ENCODE assay signal across 9 mouse cellular contexts in genomic region chr5:72224551-72224966, GRCm38 (mm10). TPM values are rescaled to one million over a fixed set of nuclear protein-coding genes. Genes with fewer than 3 reads are reported as not detected.
DNase-seq lines count a peak whose midpoint lies in the region; ATAC-seq and TF ChIP-seq lines count a peak whose summit lies in the region.
"Had no signal": no experiment of that assay in that cellular context is flagged by ENCODE, and none has a peak within 500 bp of the region (broad histone marks: within the 10 kb centered on the region; RNA-seq: fewer than 3 reads in every experiment).

No protein-coding gene starts in this region.

- no peak overlapping the region for H3K4me2 ChIP-seq in hindbrain, embryonic 14.5 days (replicated peaks)
- H3K4me2 ChIP-seq: embryonic facial prominence, embryonic 15.5 days had no signal

- no peaks in the 10 kb centered on the region for H3K27me3 ChIP-seq in hindbrain, embryonic 14.5 days (ENCODE audit: control insufficient read depth, insufficient read depth, low read length)
- H3K27me3 ChIP-seq: embryonic facial prominence, embryonic 15.5 days; megakaryocyte, embryonic 14.5 days had no signal

- no peak overlapping the region for H3K4me3 ChIP-seq in layer of hippocampus, adult 2 months
- H3K4me3 ChIP-seq in lung, adult 2 months (replicated peaks; ENCODE audit: extremely low read depth, low read depth, low read length), result no peak overlapping the region
- H3K4me3 ChIP-seq in hindbrain, embryonic 14.5 days (replicated peaks; ENCODE audit: low read length), result no peak overlapping the region
- H3K4me3 ChIP-seq: embryonic facial prominence, embryonic 15.5 days; megakaryocyte, embryonic 14.5 days had no signal

- TF ChIP-seq CTCF in layer of hippocampus, adult 2 months (conservative IDR thresholded peaks at IDR 0.05), result peak; percentile 31; the same call in 1 of the 2 replicates
- no peak for TF ChIP-seq CTCF in lung, adult 2 months (IDR thresholded peaks at IDR 0.05; ENCODE audit: insufficient read depth, low read length)

- whole genome bisulfite sequencing in lung, adult 2 months, result 10% methylated on average over 6 of the region's 6 CpGs
- 67% methylated on average over 6 of the region's 6 CpGs for WGBS in hindbrain, embryonic 14.5 days

- no peak for TF ChIP-seq POLR2A in lung, adult 2 months (IDR thresholded peaks at IDR 0.05; ENCODE audit: borderline replicate concordance, extremely low read depth, low read depth, low read length)

- DNase-seq in layer of hippocampus, adult 2 months (ENCODE audit: low spot score in 2 of 2), result no peak
- no peak for DNase-seq in layer of hippocampus, postnatal 10 days (ENCODE audit: low spot score in 2 of 2)
- DNase-seq in lung, adult 2 months, result peak; percentile 46
- DNase-seq in hindbrain, embryonic 14.5 days (ENCODE audit: low spot score), result no peak
- no peak for DNase-seq in natural killer cell, adult 2 months (ENCODE audit: low spot score in 2 of 2)
- DNase-seq in spleen, postnatal 36 days (ENCODE audit: low spot score in 2 of 2), result no peak

- H3K4me1 ChIP-seq in lung, adult 2 months (ENCODE audit: control insufficient read depth, insufficient read depth, low read length), result peaks cover 10% of the 10 kb centered on the region
- no peaks in the 10 kb centered on the region for H3K4me1 ChIP-seq in hindbrain, embryonic 14.5 days (replicated peaks; ENCODE audit: control insufficient read depth, insufficient read depth, low read length)
- H3K4me1 ChIP-seq: embryonic facial prominence, embryonic 15.5 days had no signal

- ATAC-seq in granulocyte monocyte progenitor cell, adult 5-6 weeks (replicated peaks; ENCODE audit: poor library complexity, severe bottlenecking), result peak; percentile 15; the same call in 1 of the 2 replicates
- ATAC-seq in hindbrain, embryonic 14.5 days (ENCODE audit: low FRiP score), result no peak

- H3K9ac ChIP-seq in hindbrain, embryonic 14.5 days, result no peak overlapping the region
- H3K9ac ChIP-seq: embryonic facial prominence, embryonic 15.5 days had no signal

- no peaks in the 10 kb centered on the region for H3K9me3 ChIP-seq in hindbrain, embryonic 14.5 days (ENCODE audit: control insufficient read depth, low read length)
- H3K9me3 ChIP-seq: embryonic facial prominence, embryonic 15.5 days; megakaryocyte, embryonic 14.5 days had no signal

- H3K36me3 ChIP-seq in hindbrain, embryonic 14.5 days (replicated peaks; ENCODE audit: control insufficient read depth, insufficient read depth), result no peaks in the 10 kb centered on the region
- H3K36me3 ChIP-seq: embryonic facial prominence, embryonic 15.5 days had no signal

- H3K27ac ChIP-seq in layer of hippocampus, adult 2 months, result no peak overlapping the region; the same call in 1 of the 2 replicates
- H3K27ac ChIP-seq in hindbrain, embryonic 14.5 days, result no peak overlapping the region
- H3K27ac ChIP-seq: embryonic facial prominence, embryonic 15.5 days had no signal

RNA-seq across cellular contexts. Expression of gene Commd8, which starts 56.6 kb away (rescaled TPM):
- 100 to 1,000 TPM; 105 to 113 TPM for total RNA-seq in layer of hippocampus, adult 2 months (2021)
- total RNA-seq in layer of hippocampus, postnatal 10 days (2021), result 10 to 100 TPM; 91.2 to 92.2 TPM
- 82.1 and 102 TPM in 2 replicates for total RNA-seq in granulocyte monocyte progenitor cell, adult 5-6 weeks (2014; fragmentation: Nextera tagmentation)
- 69.2 and 82.3 TPM in 2 replicates for total RNA-seq in granulocyte monocyte progenitor cell, adult 5-6 weeks (2017)
- 3.8 and 7.2 TPM in 2 replicates for polyA plus RNA-seq in lung, adult 2 months (2012; rRNA removed)
- polyA plus RNA-seq in hindbrain, embryonic 14.5 days (2014; fragmentation: Nextera tagmentation; extraction: Ambion mirVana), result 146 and 158 TPM in 2 replicates
